Mouse (Mus musculus) monocyte, adult 2 months (primary cell): ENCODE measurements around the gene Sh3rf1.

Experiments
- DNase-seq, 2 experiments: peaks; one replicate each; pipeline ENCODE4 v3.0.0; 2022; ENCODE audit warnings: low spot score in 2 of 2, low read depth in 1 of 2

Gene Sh3rf1

DNA sequence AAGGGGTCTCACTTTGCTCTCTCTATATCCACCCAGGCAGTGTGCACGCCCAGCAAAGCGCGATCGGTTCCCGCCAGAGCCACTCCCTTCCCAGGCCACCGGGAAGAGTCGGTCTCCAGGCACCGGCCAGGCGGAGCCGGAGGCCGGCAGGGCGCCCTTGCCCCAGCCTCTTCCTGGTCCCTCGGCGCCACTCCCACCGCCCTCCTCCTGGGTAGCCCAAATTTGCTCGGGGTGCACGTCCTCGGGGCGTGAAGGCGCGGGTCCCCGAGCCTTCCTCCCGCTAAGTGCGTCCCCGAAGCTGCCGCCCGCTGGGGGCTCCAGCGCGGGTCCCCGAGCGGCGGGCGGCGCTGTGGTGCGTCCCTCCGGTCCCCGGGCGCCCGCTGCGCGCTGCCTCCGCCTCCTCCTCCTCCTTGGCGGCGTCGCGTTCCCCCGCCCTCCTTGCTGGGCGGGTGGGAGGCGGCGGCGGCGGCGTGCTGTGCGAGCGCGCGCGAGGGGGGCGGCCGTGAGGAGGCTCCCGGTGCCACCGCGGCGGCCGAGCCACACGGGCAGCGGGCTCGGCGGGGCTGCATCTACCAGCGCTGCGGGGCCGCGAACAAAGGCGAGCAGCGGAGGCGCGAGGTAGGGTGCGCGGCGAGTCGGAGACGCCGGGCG, at the start of gene Sh3rf1:
Gene Sh3rf1, plus strand, starts transcription at position 144 of the 651 bp plus-strand sequence.
- peak in 1 of 2 experiments; percentile 2 for DNase-seq

DNA sequence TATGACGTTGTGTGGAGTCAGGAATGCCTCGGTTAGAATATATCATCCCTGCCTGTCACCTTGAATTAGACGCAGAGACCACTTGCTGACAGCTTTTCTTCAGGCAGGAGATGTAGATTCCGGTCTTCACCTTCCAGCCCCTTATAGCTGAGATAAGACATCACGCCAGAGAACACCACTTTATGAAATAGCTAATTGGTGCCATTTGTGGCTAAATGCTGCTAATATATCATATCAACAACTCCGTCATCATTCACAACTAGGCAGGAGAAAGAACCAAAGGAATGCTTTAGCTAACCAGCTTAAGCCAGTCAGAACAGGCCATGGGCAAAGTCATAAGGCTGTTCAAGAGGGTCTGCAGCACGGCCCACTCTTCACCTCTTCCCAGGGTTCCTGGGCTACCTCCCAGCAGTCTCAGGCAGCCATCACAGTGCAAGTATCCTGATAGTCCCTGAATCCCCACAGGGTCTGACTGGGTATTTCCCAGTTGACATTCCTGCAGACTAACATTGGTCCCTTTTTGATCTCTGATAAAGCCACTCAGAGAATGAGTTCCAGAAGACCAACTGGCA, 49.7 kb upstream of the Sh3rf1 start:
- DNase-seq = no peak

DNA sequence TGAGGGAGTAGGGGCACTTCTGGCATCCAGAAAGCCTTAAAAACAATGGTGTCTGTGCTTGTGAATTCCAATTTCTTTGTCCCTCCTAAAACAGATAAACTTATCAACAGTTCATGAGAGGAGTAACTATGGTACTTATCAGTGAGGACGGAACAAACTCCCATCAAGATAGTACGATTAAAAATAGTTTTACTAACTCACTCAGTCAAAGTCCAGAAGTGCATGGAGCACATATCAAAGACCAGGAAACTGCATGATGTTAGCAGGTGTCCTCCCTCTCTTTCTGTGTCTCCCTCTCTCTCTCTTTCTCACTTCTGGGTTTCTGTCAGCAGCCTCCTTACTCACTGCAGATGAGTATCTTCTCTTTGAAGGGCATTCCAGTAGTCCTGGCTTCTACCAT, 47.8 kb upstream of the Sh3rf1 start:
- DNase-seq = no peak

DNA sequence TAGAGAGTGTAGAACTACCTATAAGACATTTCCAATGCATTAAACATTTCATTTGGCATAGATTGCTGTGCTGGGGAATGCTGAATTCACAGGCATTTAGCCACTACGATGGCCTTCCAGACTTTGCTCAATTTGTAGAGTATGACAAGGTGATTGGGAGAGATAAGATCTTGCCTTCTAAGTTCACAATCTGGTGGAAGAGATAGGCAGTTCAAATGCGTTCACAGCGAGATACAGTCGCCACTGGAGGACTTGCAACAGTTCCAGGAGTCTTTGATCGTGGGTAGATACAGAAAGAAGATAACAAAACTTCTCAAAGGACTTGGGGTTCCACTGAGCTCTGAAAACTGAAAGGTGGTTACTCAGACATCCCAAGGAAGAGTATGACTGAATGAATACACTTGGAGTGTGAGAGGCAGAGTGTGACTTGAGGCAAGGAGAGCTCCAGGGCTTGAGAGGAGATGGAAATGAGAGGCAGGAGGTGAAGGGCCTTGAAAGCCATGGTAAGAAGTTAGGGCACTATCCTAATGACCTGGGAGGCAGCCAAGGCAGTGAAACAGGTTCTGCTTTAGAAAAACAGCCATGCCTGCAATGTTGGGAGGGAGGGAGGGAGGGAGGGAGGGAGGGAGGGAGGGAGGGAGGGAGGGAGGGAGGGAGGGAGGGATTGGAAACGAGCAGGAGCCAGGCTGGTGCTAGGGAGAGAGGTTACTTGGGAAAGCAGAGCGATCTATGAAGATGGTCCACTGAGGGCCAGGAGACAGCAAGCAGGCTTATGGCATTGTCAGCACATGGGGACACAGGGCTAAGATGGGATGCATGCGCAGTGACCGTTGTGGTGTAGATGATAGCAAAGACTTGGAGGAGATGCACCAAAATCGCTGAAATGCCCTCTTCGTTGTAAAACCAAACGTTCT, 45.7 kb upstream of the Sh3rf1 start:
- no peak for DNase-seq

DNA sequence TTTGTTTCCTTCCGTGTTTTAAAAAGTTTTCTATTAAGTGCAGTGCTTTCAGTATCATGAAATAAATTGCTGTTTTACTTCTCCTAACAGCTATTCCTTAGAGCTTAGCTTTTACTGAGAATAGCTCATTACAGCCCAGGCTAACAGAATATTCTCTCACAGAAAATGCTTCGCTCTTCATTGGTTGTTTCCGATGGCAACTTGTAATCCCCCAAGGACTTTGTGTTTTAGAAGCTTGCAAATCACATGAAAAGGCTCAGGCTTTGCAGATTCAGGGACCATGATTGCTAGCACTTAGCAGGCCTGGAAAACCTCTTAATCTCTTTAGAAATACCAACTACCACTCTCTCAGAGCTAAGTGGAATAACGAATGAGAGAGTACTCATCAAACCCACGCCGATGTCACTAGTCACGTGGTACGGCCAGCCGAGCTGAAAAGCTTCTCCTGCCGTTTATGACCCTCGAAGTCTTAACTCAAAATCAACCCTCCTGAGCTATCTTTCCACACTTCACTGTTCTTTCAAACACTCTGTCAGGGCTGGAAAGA, 45.0 kb upstream of the Sh3rf1 start:
- DNase-seq = no peak

DNA sequence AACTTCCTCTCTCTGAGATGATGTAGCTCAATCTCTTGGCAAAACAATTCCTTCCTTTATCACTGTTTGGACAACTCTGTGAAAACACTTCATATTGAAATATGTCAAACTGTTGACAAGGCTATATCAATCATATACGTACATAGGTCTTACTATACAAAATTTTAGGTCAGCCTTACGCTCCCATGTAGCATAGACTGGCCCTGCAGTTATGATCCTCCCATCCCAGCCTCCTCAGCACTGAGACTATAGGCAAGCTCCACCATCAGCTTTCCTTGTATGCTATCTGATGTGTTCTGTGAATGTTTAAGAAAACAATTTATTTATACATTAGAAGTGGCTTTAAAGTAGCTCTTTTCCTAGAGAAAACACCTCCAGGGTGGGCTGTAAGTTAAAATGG, 42.1 kb upstream of the Sh3rf1 start:
- DNase-seq = no peak

DNA sequence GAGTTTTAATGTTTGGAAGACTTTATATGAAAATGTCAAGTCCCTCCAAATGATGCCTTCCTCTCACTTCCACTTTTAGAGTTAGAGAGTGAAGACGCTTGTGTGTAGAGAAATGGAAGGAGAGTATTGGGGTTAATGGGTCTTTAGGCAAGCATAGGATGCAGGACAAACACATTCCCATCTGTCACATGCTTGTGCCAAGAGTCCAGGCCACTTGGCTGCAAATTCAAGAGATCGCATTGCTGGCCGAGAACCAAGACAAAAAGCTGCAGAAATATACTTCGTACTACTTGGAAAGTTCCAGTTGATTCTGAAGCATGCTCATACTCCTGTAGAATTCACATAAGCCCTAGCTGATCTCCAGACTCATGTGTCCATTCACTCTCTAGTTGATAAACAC, 41.7 kb upstream of the Sh3rf1 start:
- no peak for DNase-seq

DNA sequence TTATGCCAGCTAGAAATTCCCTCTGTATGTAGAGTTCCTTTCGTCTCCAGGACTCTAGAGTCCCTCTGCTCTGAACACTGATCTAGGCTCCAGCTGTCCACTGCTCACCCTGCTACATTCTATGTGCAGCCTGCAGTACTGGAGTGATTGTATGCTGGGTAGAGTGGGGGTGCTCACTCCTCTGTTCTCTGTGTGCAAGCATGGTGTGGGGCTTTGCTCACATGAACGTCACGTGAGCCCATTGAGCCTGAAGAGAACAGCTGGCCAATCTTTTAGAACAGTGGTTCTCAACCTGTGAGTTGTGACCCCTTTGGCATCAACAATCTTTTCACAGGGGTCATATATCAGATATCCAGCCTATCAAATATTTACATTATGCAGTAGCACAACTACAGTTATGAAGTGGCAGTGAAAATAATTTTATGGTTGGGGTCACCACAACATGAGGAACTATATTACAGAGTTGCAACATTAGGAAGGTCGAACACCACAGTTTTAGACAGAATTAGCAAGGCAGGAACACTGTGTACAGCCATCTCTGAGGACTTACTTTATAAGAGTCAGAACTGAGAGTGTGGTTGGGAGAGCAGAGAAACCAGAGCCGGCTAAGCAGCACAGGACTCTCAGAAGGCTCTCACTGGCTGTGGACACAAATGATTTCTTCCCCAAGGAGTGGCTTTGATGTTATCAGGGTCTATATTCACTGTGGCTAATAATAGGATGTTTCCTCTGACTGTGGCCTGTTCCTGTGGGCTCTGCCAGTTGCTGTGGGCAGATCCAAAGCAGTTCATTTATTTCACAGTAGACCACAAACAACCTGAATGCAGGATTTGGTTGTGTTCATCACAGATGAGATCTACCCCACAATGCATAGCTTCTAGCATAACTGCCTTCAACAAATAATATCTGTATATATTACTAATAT, 38.1 kb upstream of the Sh3rf1 start:
- DNase-seq = no peak

DNA sequence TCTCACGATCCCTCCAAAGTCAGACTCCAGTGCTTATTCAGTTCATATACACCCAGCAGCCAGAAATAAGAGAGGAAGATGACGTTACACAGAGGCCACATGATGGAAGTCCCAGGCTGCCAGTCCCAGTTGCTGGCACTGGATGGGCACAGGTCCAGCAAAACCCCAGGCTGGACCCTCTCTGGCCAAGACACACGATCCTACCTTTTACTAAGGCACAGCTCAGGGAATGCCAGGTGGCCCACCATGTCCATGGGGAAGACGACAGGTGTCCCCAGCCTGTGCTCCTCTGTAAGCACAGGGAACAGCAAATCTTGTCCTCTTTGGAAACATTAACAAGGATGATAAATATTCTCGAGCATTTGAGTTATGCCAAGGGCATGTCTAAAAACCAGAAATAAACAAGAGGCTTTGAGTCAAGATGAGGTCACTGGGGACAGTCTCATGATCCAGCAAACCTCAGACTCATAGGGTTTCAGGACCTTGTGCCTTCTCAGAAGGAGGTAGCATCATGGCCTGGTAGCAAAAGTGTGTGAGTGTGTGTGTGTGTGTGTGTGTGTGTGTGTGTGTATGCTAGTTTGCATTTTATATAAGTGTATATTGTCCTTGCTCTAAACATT, 29.3 kb upstream of the Sh3rf1 start:
- no peak for DNase-seq

DNA sequence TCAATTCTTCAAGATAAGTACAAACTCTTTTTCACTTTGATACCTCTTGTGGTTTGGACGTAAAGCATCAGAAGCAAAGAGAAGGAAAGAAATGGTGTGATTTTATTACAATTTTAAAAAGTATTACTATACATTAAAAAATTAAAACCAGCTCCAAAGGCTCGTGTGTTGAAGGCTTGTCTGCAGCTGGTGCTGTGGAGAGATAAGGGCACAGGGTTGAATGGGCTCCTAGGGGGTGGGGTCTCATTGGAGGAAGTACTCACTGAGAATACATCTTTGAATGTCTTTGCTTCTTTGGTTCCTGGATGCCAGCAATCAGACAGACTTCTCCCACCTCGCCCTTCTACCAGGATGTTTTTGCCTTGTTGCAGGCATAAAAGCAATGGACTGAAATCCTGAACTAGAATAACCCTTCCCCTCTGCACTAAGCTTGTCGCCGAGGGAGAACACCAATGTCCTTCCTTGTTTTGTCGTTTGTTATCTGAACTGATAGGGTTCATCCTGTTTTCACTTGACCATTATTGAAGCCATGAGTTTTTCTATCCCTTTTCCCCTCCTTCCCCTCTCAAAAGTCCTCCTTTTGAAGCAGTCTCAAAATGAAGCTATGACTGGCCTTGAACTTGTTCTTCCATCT, 23.3 kb upstream of the Sh3rf1 start:
- no peak for DNase-seq

DNA sequence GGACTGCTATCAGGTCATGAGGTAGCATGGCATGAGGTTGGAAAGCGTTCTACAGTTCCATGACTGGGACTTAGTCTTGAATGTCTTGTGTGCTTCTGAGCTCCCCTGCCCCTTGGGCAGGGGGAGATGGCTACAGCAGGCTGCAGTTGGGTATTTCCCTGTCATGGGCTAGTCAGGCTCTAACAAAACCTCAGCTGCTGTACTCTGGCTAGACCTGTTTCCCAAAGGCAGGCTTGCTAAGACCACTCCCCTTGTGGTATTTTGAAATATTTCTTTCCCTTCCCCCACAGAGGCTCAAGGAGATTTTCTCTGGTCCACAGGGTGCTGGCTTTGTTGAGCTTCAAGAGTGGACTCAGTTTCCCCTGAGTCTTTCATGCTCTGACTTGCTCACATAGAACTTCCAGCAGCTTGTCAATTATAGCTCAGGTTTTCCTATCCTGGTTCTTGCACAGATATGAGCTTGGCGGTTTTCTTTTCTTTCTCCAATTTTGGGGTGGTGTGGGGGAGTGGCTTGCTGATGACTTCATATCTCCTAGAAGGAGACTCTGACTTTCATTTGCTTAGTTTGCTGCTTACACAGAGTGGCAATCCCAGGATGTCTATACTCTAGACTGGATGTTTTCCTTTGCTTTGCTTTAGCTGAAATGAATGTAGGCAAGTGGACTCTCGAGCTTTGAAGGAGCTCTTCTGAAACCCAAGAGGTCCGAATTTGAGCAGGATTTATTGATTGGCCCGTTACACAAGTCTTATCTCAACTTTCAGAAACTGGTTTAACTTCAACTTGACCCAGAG, 20.4 kb upstream of the Sh3rf1 start:
- DNase-seq = no peak

DNA sequence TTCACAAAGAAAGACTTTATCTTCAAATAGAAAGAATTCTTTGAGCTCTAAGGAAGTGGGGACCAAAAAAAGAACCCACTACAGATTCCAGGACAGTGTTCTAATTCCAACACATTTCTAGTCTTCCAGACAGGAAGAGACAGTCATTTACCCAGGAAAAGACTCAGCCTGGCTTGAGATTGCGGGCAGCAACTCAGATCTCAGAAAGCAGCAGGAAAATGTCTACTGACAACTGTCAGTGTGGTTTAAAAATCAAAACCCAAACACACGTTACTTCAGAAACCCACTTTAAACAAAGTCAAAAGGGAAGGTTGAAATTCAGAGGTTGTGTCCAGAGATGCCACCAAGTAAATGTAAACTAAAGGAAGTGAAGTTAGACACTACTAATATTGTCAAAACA, 16.8 kb upstream of the Sh3rf1 start:
- DNase-seq = no peak

DNA sequence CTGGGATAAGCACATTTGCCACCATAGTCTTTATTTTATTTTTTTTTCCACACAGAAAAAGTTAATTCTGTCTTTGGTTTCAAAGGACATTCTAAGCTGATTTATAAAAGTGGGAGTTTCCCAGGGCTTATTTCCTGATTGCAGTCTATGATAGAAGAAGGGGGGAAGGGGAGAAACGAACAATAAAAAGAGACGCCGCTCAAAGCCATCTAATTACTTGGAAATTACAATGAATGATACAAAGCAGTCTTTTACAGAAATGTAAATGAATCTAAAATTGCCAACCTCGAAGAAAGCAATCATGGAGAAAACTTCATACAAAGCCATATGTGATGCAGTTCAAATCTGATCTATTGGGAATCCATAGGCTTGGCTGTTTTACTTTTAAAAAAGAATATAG, 16.0 kb upstream of the Sh3rf1 start:
- DNase-seq = no peak

DNA sequence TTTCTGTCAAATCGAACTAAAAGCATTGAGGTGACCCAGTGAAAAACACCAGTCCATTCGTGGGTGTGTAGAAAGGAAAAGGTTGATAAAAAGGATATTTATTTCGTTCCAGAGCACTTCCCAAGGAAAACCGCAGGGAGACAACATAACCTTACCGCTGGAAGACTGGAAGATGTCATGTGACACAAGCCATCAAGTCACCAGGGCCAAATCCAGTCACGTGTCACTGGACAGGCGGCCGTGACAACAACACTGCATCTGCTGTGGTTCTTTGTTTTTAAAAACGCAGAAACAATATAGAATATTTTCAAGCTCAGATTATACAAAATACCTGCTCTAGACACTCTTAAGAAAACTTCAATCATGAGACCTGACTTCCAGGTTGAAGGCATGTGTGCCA, 15.0 kb upstream of the Sh3rf1 start:
- DNase-seq = no peak

DNA sequence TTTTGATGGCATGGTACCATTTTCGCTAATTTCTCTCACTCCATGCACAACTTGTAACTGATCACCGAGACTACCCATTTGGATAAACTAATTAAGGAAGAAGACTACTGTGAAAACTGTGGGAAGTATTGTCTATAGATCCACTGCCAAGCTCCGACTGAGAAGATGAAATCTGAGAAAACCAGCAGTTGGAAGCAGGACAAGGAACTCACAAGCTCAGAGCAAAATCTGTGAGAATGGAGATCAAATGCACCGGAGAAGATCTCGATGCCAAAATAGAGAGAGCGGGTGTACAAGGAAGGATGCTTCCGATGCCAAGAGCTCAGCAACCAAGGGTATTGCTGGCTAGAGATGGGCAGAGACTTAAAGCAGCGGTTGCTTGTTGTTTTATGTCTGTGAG, 12.8 kb upstream of the Sh3rf1 start:
- no peak for DNase-seq

DNA sequence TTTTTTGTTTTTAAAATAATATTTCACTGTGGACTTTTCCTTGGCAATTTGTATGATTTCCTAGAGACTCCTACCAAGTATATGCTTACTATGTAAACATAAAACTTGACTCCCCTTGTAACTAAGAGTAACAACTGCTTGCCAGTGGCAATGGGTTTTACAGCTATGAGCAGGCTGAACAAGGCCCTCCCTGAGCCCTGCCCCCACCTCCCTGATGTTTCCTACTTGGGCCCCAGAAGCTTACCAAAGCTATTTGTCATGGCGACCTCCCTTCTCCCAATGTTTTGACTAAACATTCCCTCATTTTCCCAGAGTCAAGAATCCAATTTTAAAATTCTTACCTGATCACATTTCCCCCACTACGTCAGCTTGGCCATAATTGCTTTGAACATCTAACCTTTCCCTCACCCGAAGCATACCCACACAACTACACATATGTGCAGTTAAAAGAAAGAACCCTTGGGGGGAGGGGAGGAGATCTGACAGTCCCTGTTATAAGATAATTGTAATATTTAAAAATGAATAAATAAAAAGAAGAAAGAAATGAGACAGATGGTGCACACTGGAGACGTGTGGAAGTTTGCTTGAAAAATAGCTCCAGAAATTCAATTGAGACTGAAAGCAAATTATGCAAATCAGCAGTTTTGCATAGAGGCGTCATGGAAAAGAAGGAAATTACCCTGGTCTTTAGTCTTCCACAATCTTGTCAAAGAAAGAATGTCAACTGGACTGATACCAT, 8.4 kb upstream of the Sh3rf1 start:
- no peak for DNase-seq

DNA sequence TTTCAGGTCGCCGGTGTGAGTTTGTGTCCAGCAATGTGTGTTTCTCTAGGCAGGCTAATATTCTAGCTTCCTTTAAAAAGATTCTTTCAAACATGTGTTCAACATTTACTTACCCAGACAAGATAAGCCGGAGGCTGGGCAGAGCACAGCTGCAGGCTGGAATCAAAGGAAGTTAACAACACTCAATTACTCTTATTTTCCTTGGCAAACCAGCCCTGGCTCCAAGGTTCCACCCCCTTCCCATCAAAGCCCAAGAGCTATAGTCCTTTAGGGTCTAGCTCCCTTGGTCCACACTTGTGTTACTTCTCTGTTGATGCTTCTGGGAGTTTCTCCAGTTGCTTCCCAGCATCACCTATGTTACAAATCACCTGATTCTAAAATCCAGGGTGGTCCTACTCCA, 6.7 kb upstream of the Sh3rf1 start:
- DNase-seq = no peak

DNA sequence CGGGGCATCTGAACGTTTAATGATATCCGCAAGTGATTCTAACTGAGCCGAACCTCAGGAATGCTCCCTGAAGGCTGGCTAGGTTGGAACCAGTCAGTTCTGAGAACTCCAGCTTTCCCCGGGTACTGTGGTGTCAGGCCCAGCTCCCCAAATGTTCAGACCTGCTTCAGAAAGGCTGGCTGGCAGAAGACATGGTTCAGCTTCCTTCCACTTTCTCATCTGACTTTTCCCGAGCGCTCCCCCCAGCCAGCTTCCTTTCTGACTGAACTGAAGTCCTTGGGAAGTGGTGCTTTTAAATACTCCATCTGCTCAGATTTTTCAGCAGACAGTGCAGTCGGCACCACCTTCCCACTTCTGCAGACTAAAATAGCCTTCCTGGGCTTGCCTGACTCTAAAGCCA, 6.2 kb upstream of the Sh3rf1 start:
- DNase-seq = no peak

DNA sequence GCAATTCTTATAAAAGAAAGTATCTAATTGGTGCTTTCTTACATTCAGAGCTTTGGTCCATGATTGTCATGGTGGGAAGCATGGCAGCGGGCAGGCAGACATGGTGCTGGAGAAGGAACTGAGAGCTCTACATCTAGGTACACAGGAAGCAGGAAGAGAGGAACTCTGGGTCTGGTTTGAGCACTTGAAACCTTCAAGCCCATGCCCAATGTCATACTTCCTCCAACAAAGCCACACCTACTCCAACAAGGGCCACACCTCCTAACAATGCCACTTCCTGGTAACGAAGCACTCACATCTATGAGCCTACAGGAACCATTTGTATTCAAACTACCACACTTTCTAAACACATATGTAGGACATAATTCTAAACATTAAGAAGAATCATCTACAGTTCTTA, 5.2 kb upstream of the Sh3rf1 start:
- no peak for DNase-seq
